Mouse (Mus musculus) MEL (cell line): Measurements from ENCODE around the gene Shoc2. TPM values are rescaled to one million over a fixed set of nuclear protein-coding genes. Genes with fewer than 3 reads are reported as not detected.

Source experiments
- DNase-seq: peaks from one replicate; pipeline ENCODE4 v3.0.0; 2011; ENCODE audit warnings: low read depth, low spot score
- H3K27ac ChIP-seq: 2 replicates; pipeline ENCODE4 v1.5.1; 2012; ENCODE audit warnings: low read depth, mild to moderate bottlenecking, control low read depth, low read length, moderate library complexity; ENCODE audit not compliant: control insufficient read depth
- H3K27me3 ChIP-seq, 2 experiments: fragments of 150-350 bp in 1 of 2; sonication (generic) in 1 of 2; 2 replicates each; pipeline ENCODE4 v1.6.1; 2012; ENCODE audit warnings: low read length in 2 of 2, mild to moderate bottlenecking in 2 of 2, improper control_type of control experiment in 1 of 2, moderate library complexity in 1 of 2; ENCODE audit not compliant: insufficient read depth in 2 of 2, control insufficient read depth in 1 of 2
- H3K36me3 ChIP-seq, 2 experiments: 2 replicates each; pipeline ENCODE4 v1.6.1; 2012 to 2014; ENCODE audit warnings: low read length in 2 of 2, improper control_type of control experiment in 1 of 2, inconsistent platforms in 1 of 2, mild to moderate bottlenecking in 1 of 2; ENCODE audit not compliant: insufficient read depth in 2 of 2, control insufficient read depth in 1 of 2
- H3K4me1 ChIP-seq, 2 experiments: fragments of 150-350 bp in 1 of 2; sonication (generic) in 1 of 2; 2 replicates each; pipeline ENCODE4 v1.6.1; 2012; ENCODE audit warnings: low read length in 2 of 2, improper control_type of control experiment in 1 of 2, mild to moderate bottlenecking in 1 of 2; ENCODE audit not compliant: insufficient read depth in 2 of 2, control insufficient read depth in 1 of 2
- H3K4me3 ChIP-seq, 2 experiments: fragments of 150-350 bp in 1 of 2; sonication (generic) in 1 of 2; 2 replicates each; pipeline ENCODE4 v1.5.1; 2012; ENCODE audit warnings: low read depth in 2 of 2, low read length in 2 of 2, mild to moderate bottlenecking in 2 of 2, moderate library complexity in 2 of 2, control low read depth in 1 of 2, improper control_type of control experiment in 1 of 2; ENCODE audit not compliant: control insufficient read depth in 1 of 2, insufficient read depth in 1 of 2
- H3K79me2 ChIP-seq: 2 replicates; pipeline ENCODE4 v1.6.1; 2012; ENCODE audit warnings: mild to moderate bottlenecking, low read length, moderate library complexity; ENCODE audit not compliant: control insufficient read depth, poor library complexity, insufficient read depth
- H3K9ac ChIP-seq: 2 replicates; pipeline ENCODE4 v1.6.1; 2012; ENCODE audit warnings: low read depth, mild to moderate bottlenecking, control low read depth, low read length, moderate library complexity; ENCODE audit not compliant: control insufficient read depth, poor library complexity, severe bottlenecking
- H3K9me3 ChIP-seq: fragments of 150-350 bp; sonication (generic); replicated peaks from 2 replicates; pipeline ENCODE4 v1.6.1; 2012; ENCODE audit warnings: mild to moderate bottlenecking, low read length, improper control_type of control experiment, moderate library complexity; ENCODE audit not compliant: insufficient read depth
- BHLHE40 ChIP-seq: IDR thresholded peaks from 2 replicates; pipeline ENCODE4 v1.6.1; 2012; ENCODE audit warnings: low read depth, mild to moderate bottlenecking, inconsistent platforms, low read length, improper control_type of control experiment, borderline replicate concordance
- CHD1 ChIP-seq: IDR thresholded peaks from 2 replicates; pipeline ENCODE4 v1.6.1; 2012; ENCODE audit warnings: low read depth, mild to moderate bottlenecking, inconsistent platforms, low read length, improper control_type of control experiment
- CHD2 ChIP-seq: IDR thresholded peaks from 2 replicates; pipeline ENCODE4 v1.6.1; 2011; ENCODE audit warnings: low read length, improper control_type of control experiment
- CTCF ChIP-seq, 3 experiments: IDR thresholded peaks in 2 of 3; conservative IDR thresholded peaks in 1 of 3; 2 replicates each; pipeline ENCODE4 v1.5.1; 2011 to 2012; ENCODE audit warnings: low read length in 3 of 3, low read depth in 2 of 3, mild to moderate bottlenecking in 2 of 3, improper control_type of control experiment in 1 of 3, inconsistent platforms in 1 of 3, mixed read lengths in 1 of 3, moderate library complexity in 1 of 3; ENCODE audit not compliant: control insufficient read depth in 1 of 3, insufficient read depth in 1 of 3, poor library complexity in 1 of 3, severe bottlenecking in 1 of 3
- E2F4 ChIP-seq: IDR thresholded peaks from 2 replicates; pipeline ENCODE4 v1.6.1; 2011; ENCODE audit warnings: low read depth, low read length, improper control_type of control experiment, borderline replicate concordance
- ELF1 ChIP-seq: IDR thresholded peaks from 2 replicates; pipeline ENCODE4 v1.6.1; 2014; ENCODE audit warnings: low read depth, mild to moderate bottlenecking, inconsistent platforms, low read length, improper control_type of control experiment, moderate library complexity
- EP300 ChIP-seq, 2 experiments: IDR thresholded peaks; 2 replicates each; pipeline ENCODE4 v1.6.1; 2011; ENCODE audit warnings: improper control_type of control experiment in 2 of 2, low read length in 2 of 2, low read depth in 1 of 2, mild to moderate bottlenecking in 1 of 2
- ETS1 ChIP-seq: IDR thresholded peaks from 2 replicates; pipeline ENCODE4 v1.6.1; 2012; ENCODE audit warnings: low read depth, mild to moderate bottlenecking, inconsistent platforms, low read length, improper control_type of control experiment, moderate library complexity
- GABPA ChIP-seq: IDR thresholded peaks from 2 replicates; pipeline ENCODE4 v1.6.1; 2012; ENCODE audit warnings: low read depth, mild to moderate bottlenecking, inconsistent platforms, low read length, improper control_type of control experiment, moderate library complexity
- GATA1 ChIP-seq: IDR thresholded peaks from 2 replicates; pipeline ENCODE4 v1.6.1; 2011; ENCODE audit warnings: low read depth, low read length, improper control_type of control experiment
- HCFC1 ChIP-seq: IDR thresholded peaks from 2 replicates; pipeline ENCODE4 v1.6.1; 2012; ENCODE audit warnings: low read depth, mild to moderate bottlenecking, inconsistent platforms, low read length, improper control_type of control experiment, moderate library complexity
- KAT2A ChIP-seq: conservative IDR thresholded peaks from 2 replicates; pipeline ENCODE4 v1.6.1; 2012; ENCODE audit warnings: low read depth, low read length, improper control_type of control experiment, inconsistent platforms
- MAZ ChIP-seq: IDR thresholded peaks from 2 replicates; pipeline ENCODE4 v1.6.1; 2012; ENCODE audit warnings: low read depth, mild to moderate bottlenecking, inconsistent platforms, low read length, improper control_type of control experiment
- MEF2A ChIP-seq: IDR thresholded peaks from 2 replicates; pipeline ENCODE4 v1.6.1; 2014; ENCODE audit warnings: low read depth, mild to moderate bottlenecking, inconsistent platforms, low read length, improper control_type of control experiment; ENCODE audit not compliant: poor library complexity, insufficient replicate concordance, severe bottlenecking; ENCODE audit errors: extremely low read depth
- MXI1 ChIP-seq: IDR thresholded peaks from 2 replicates; pipeline ENCODE4 v1.6.1; 2011; ENCODE audit warnings: mild to moderate bottlenecking, low read depth, low read length, improper control_type of control experiment
- MYB ChIP-seq: IDR thresholded peaks from 2 replicates; pipeline ENCODE4 v1.6.1; 2011; ENCODE audit warnings: mild to moderate bottlenecking, low read depth, low read length, improper control_type of control experiment
- NELFE ChIP-seq: IDR thresholded peaks from 2 replicates; pipeline ENCODE4 v1.6.1; 2011; ENCODE audit warnings: low read depth, low read length, improper control_type of control experiment
- NRF1 ChIP-seq: IDR thresholded peaks from 2 replicates; pipeline ENCODE4 v1.6.1; 2014; ENCODE audit warnings: low read depth, mild to moderate bottlenecking, inconsistent platforms, low read length, improper control_type of control experiment, moderate library complexity; ENCODE audit not compliant: poor library complexity, insufficient read depth, severe bottlenecking
- POLR2A ChIP-seq, 2 experiments: IDR thresholded peaks; 2 replicates each; pipeline ENCODE4 v1.6.1; 2011 to 2012; ENCODE audit warnings: low read length in 2 of 2, mild to moderate bottlenecking in 2 of 2, control low read depth in 1 of 2, improper control_type of control experiment in 1 of 2, low read depth in 1 of 2, moderate library complexity in 1 of 2; ENCODE audit not compliant: control insufficient read depth in 1 of 2, insufficient read depth in 1 of 2, poor library complexity in 1 of 2
- POLR2AphosphoS5 ChIP-seq: IDR thresholded peaks from 2 replicates; pipeline ENCODE4 v1.6.1; 2012; ENCODE audit warnings: low read depth, borderline replicate concordance, mild to moderate bottlenecking, inconsistent platforms, low read length, moderate library complexity, mixed read lengths
- RAD21 ChIP-seq: IDR thresholded peaks from 2 replicates; pipeline ENCODE4 v1.6.1; 2011; ENCODE audit warnings: mild to moderate bottlenecking, low read depth, low read length, improper control_type of control experiment
- RCOR1 ChIP-seq: IDR thresholded peaks from 2 replicates; pipeline ENCODE4 v1.6.1; 2012; ENCODE audit warnings: low read depth, mild to moderate bottlenecking, inconsistent platforms, low read length, improper control_type of control experiment
- SMC3 ChIP-seq: IDR thresholded peaks from 2 replicates; pipeline ENCODE4 v1.6.1; 2011; ENCODE audit warnings: low read depth, low read length, improper control_type of control experiment
- TAL1 ChIP-seq: IDR thresholded peaks from 2 replicates; pipeline ENCODE4 v1.6.1; 2012; ENCODE audit warnings: mild to moderate bottlenecking, inconsistent platforms, low read length, moderate library complexity, mixed read lengths
- TBP ChIP-seq: IDR thresholded peaks from 2 replicates; pipeline ENCODE4 v1.8.0; 2011; ENCODE audit warnings: low read depth, low read length, improper control_type of control experiment
- TCF12 ChIP-seq: IDR thresholded peaks from 2 replicates; pipeline ENCODE4 v1.6.1; 2014; ENCODE audit warnings: low read depth, mild to moderate bottlenecking, inconsistent platforms, low read length, improper control_type of control experiment, moderate library complexity
- ZC3H11A ChIP-seq: IDR thresholded peaks from 2 replicates; pipeline ENCODE4 v1.6.1; 2012; ENCODE audit warnings: low read depth, mild to moderate bottlenecking, inconsistent platforms, low read length, improper control_type of control experiment
- ZKSCAN1 ChIP-seq: IDR thresholded peaks from 2 replicates; pipeline ENCODE4 v1.6.1; 2012; ENCODE audit warnings: low read depth, mild to moderate bottlenecking, inconsistent platforms, low read length, improper control_type of control experiment, moderate library complexity
- ZMIZ1 ChIP-seq: IDR thresholded peaks from 2 replicates; pipeline ENCODE4 v1.6.1; 2012; ENCODE audit warnings: low read depth, mild to moderate bottlenecking, inconsistent platforms, low read length, improper control_type of control experiment, moderate library complexity
- ZNF384 ChIP-seq: IDR thresholded peaks from 2 replicates; pipeline ENCODE4 v1.6.1; 2012; ENCODE audit warnings: low read depth, mild to moderate bottlenecking, inconsistent platforms, low read length, improper control_type of control experiment
- polyA plus RNA-seq, 2 experiments: library from polyadenylated mRNA; stranded (reverse) in 1 of 2; unstranded in 1 of 2; fragments of >175 nt in 1 of 2; fragments of >200 nt in 1 of 2; gene quantifications; 2 replicates each; pipeline versions ENCODE4 v1.2.1 to v1.2.4; 2012; ENCODE audit warnings: low replicate concordance in 2 of 2, low read depth in 1 of 2; ENCODE audit not compliant: insufficient read length in 2 of 2, insufficient read depth in 1 of 2, missing spikeins in 1 of 2
- total RNA-seq: library from RNA; depleted of rRNA; stranded (reverse); fragments of 300-350 nt; gene quantifications from 2 replicates; pipeline ENCODE4 v1.2.3, GENCODE M21; 2012

Shoc2 gene
- total and polyA plus RNA-seq, 3 experiments: 33.4 to 55.6 TPM; not detected in 1

GRCm38 (mm10) chr19:53942342-53942741 lies 1.8 kb upstream of the Shoc2 start:
- TF ChIP-seq SMC3 (no peak), POLR2AphosphoS5 (no peak), ZC3H11A (no peak), NELFE (no peak), GATA1 (peak; percentile 5; the same call in 1 of the 2 replicates), RCOR1 (peak; percentile 40; the same call in 1 of the 2 replicates), EP300 (IDR thresholded peaks at IDR 0.05; ENCODE audit: low read depth in 1 of 2, low read length in 2 of 2) (0 out of 4 replicates have a peak, but pooled peaks of 1 of the 2 experiments have one; percentile 15), TBP (no peak), TCF12 (no peak), TAL1 (no peak), RAD21 (no peak)
- Histone ChIP-seq H3K9ac (peak overlapping the region; percentile 9; the same call in 1 of the 2 replicates), H3K36me3 (peaks cover 8 to 52% of the 10 kb centered on the region in 2 experiments), H3K4me1 (peaks cover 21 to 48% of the 10 kb centered on the region in 2 experiments), H3K9me3 (no peaks in the 10 kb centered on the region), H3K27me3 (no peaks in the 10 kb centered on the region), H3K27ac (0 out of 2 replicates have a peak overlapping the region, but pooled peaks have one; percentile 6), H3K4me3 (no peak overlapping the region), H3K79me2 (peaks cover 25% of the 10 kb centered on the region)
- DNase-seq: no peak

GRCm38 (mm10) chr19:53944786-53945169 lies 672 bp downstream of the Shoc2 start:
- Histone ChIP-seq H3K36me3 (peaks cover 0 to 56% of the 10 kb centered on the region in 2 experiments; a peak in 3 of 4 replicates), H3K4me1 (peaks cover 23 to 53% of the 10 kb centered on the region in 2 experiments), H3K9ac (peak overlapping the region; percentile 97), H3K27me3 (no peaks in the 10 kb centered on the region), H3K27ac (peak overlapping the region; percentile 81), H3K4me3 (peak overlapping the region; percentile 72 to 83), H3K79me2 (peaks cover 39% of the 10 kb centered on the region), H3K9me3 (no peaks in the 10 kb centered on the region)
- DNase-seq: no peak
- no peak for TF ChIP-seq CTCF (IDR thresholded peaks at IDR 0.05 in 2 of 3, conservative IDR thresholded peaks at IDR 0.05 in 1 of 3; ENCODE audit: control insufficient read depth in 1 of 3, insufficient read depth in 1 of 3, low read depth in 2 of 3, low read length in 3 of 3, poor library complexity in 1 of 3, severe bottlenecking in 1 of 3)
- no peak for TF ChIP-seq ZC3H11A
- peak; percentile 49 to 87; a peak in 3 of 4 replicates for TF ChIP-seq POLR2A (IDR thresholded peaks at IDR 0.05; ENCODE audit: control insufficient read depth in 1 of 2, insufficient read depth in 1 of 2, low read depth in 1 of 2, low read length in 2 of 2, poor library complexity in 1 of 2)
- no peak for TF ChIP-seq HCFC1
- TF ChIP-seq RCOR1: no peak
- no peak for TF ChIP-seq GATA1
- TF ChIP-seq RAD21: no peak
- no peak for TF ChIP-seq TAL1
- TF ChIP-seq MYB: no peak
- TF ChIP-seq KAT2A: no peak
- no peak for TF ChIP-seq E2F4
- no peak for TF ChIP-seq EP300 (IDR thresholded peaks at IDR 0.05; ENCODE audit: low read depth in 1 of 2, low read length in 2 of 2)
- TF ChIP-seq TBP: no peak
- TF ChIP-seq ZKSCAN1: no peak
- TF ChIP-seq MEF2A: no peak
- no peak for TF ChIP-seq NRF1
- TF ChIP-seq SMC3: no peak
- no peak for TF ChIP-seq MXI1
- TF ChIP-seq ETS1: no peak
- no peak for TF ChIP-seq ELF1
- TF ChIP-seq CHD2: no peak
- no peak for TF ChIP-seq MAZ
- no peak for TF ChIP-seq GABPA
- no peak for TF ChIP-seq CHD1
- no peak for TF ChIP-seq BHLHE40
- peak; percentile 80 for TF ChIP-seq NELFE
- peak; percentile 90 for TF ChIP-seq ZMIZ1
- no peak for TF ChIP-seq ZNF384
